Mouse (Mus musculus) hindbrain, embryonic 14.5 days (tissue): Measurements from ENCODE around the gene Msi2. TPM values are rescaled to one million over a fixed set of nuclear protein-coding genes. Genes with fewer than 3 reads are reported as not detected.
A peak's percentile ranks its signal among the peaks of the same experiment; 100 is the strongest.

Source experiments
- ATAC-seq: fragments of 200-750 bp; cut with Nextera tagmentation; 2 replicates; pipeline ENCODE4 v1.8.0; 2017; ENCODE audit warnings: moderate number of reproducible peaks, mild to moderate bottlenecking, moderate TSS enrichment, moderate library complexity; ENCODE audit not compliant: low FRiP score
- DNase-seq: peaks from one replicate; pipeline ENCODE4 v3.0.0-alpha.2; 2015; ENCODE audit warnings: low spot score
- H3K27ac ChIP-seq: fragments of 300-500 bp; sonication (generic); 2 replicates; pipeline ENCODE4 v1.5.1; 2014; ENCODE audit warnings: mild to moderate bottlenecking, moderate library complexity
- H3K27me3 ChIP-seq: fragments of 300-500 bp; sonication (generic); 2 replicates; pipeline ENCODE4 v1.6.1; 2014; ENCODE audit warnings: mild to moderate bottlenecking, low read length, mixed read lengths; ENCODE audit not compliant: control insufficient read depth, insufficient read depth
- H3K36me3 ChIP-seq: fragments of 300-500 bp; sonication (generic); replicated peaks from 2 replicates; pipeline ENCODE4 v1.6.1; 2014; ENCODE audit not compliant: control insufficient read depth, insufficient read depth
- H3K4me1 ChIP-seq: fragments of 300-500 bp; sonication (generic); replicated peaks from 2 replicates; pipeline ENCODE4 v1.6.1; 2014; ENCODE audit warnings: antibody characterized with exemption, low read length, mixed read lengths; ENCODE audit not compliant: control insufficient read depth, insufficient read depth
- H3K4me2 ChIP-seq: fragments of 300-500 bp; sonication (generic); replicated peaks from 2 replicates; pipeline ENCODE4 v1.6.1; 2014; ENCODE audit warnings: mild to moderate bottlenecking, moderate library complexity
- H3K4me3 ChIP-seq: fragments of 300-500 bp; sonication (generic); replicated peaks from 2 replicates; pipeline ENCODE4 v1.5.1; 2014; ENCODE audit warnings: mild to moderate bottlenecking, low read length
- H3K9ac ChIP-seq: fragments of 300-500 bp; sonication (generic); 2 replicates; pipeline ENCODE4 v1.6.1; 2014
- H3K9me3 ChIP-seq: fragments of 300-500 bp; sonication (generic); 2 replicates; pipeline ENCODE4 v1.6.1; 2016; ENCODE audit warnings: low read length; ENCODE audit not compliant: control insufficient read depth
- WGBS: fragments of 180-500 bp; shearing (Covaris S2); extraction: QIAGEN DNeasy Blood & Tissue Kit; methylation state at CpG from one replicate; pipeline ENCODE4 v1.1.7; 2014; 5-methylcytosine and 5-hydroxymethylcytosine counted together
- polyA plus RNA-seq: library from polyadenylated mRNA; unstranded; fragments of >200 nt; fragmentation: Nextera tagmentation; extraction: Ambion mirVana; gene quantifications from 2 replicates; pipeline ENCODE4 v1.2.1, GENCODE M21; 2014

Msi2 gene
- polyA plus RNA-seq, 1 experiment from 2014 or later = 26.5 TPM

GRCm38 (mm10) chr11:88582021-88582707 is 136.1 kb downstream of the Msi2 start:
- peaks cover 77% of the 10 kb centered on the region for H3K4me1 ChIP-seq
- peak overlapping the region; percentile 46; the same call in 1 of the 2 replicates for H3K9ac ChIP-seq
- 12% methylated on average over 13 of the region's 13 CpGs for WGBS
- no peak for ATAC-seq
- no peak overlapping the region for H3K4me3 ChIP-seq
- no peak for DNase-seq
- H3K27me3 ChIP-seq = no peaks in the 10 kb centered on the region
- no peaks in the 10 kb centered on the region for H3K36me3 ChIP-seq
- no peaks in the 10 kb centered on the region for H3K9me3 ChIP-seq
- H3K27ac ChIP-seq = peak overlapping the region; percentile 83
- peak overlapping the region; percentile 32 for H3K4me2 ChIP-seq

GRCm38 (mm10) chr11:88581375-88581774 is 136.9 kb downstream of the Msi2 start:
- Histone ChIP-seq H3K9ac (no peak overlapping the region), H3K9me3 (no peaks in the 10 kb centered on the region), H3K4me3 (no peak overlapping the region), H3K27me3 (no peaks in the 10 kb centered on the region), H3K27ac (peak overlapping the region; percentile 83), H3K36me3 (no peaks in the 10 kb centered on the region), H3K4me2 (no peak overlapping the region), H3K4me1 (peaks cover 78% of the 10 kb centered on the region)
- ATAC-seq (no peak), DNase-seq (no peak)
- WGBS = 50% methylated on average over 7 of the region's 7 CpGs

GRCm38 (mm10) chr11:88578700-88579099 is 139.6 kb downstream of the Msi2 start:
- Histone ChIP-seq H3K9ac (no peak overlapping the region), H3K36me3 (no peaks in the 10 kb centered on the region), H3K9me3 (no peaks in the 10 kb centered on the region), H3K4me1 (peaks cover 77% of the 10 kb centered on the region), H3K27me3 (no peaks in the 10 kb centered on the region), H3K27ac (no peak overlapping the region), H3K4me3 (no peak overlapping the region), H3K4me2 (no peak overlapping the region)
- no peak for ATAC-seq
- 73% methylated on average over 2 of the region's 2 CpGs for WGBS
- DNase-seq = no peak

- no peak overlapping the region for H3K9ac ChIP-seq
- peaks cover 75% of the 10 kb centered on the region for H3K4me1 ChIP-seq
- no peaks in the 10 kb centered on the region for H3K9me3 ChIP-seq
- ATAC-seq = no peak
- no peak for DNase-seq
- no peak overlapping the region for H3K4me2 ChIP-seq
- H3K36me3 ChIP-seq = no peaks in the 10 kb centered on the region
- H3K27me3 ChIP-seq = no peaks in the 10 kb centered on the region
- WGBS = 46% methylated on average over 7 of the region's 7 CpGs
- peak overlapping the region; percentile 67 for H3K27ac ChIP-seq
- H3K4me3 ChIP-seq = no peak overlapping the region
Measured at GRCm38 (mm10) chr11:88577076-88577475, 141.2 kb downstream of the Msi2 start.

- H3K9ac ChIP-seq = no peak overlapping the region
- H3K4me1 ChIP-seq = peaks cover 75% of the 10 kb centered on the region
- DNase-seq (no peak), ATAC-seq (no peak)
- no peak overlapping the region for H3K4me2 ChIP-seq
- H3K9me3 ChIP-seq = no peaks in the 10 kb centered on the region
- H3K36me3 ChIP-seq = no peaks in the 10 kb centered on the region
- H3K27ac ChIP-seq = peak overlapping the region; percentile 67
- WGBS = 65% methylated on average over 7 of the region's 7 CpGs
- H3K4me3 ChIP-seq = no peak overlapping the region
- H3K27me3 ChIP-seq = no peaks in the 10 kb centered on the region
Measured at GRCm38 (mm10) chr11:88576233-88576998, 141.9 kb downstream of the Msi2 start.

- ATAC-seq = no peak; the same call in 1 of the 2 replicates
- DNase-seq = peak; percentile 63
- WGBS = 41% methylated on average over 4 of the region's 4 CpGs
- Histone ChIP-seq H3K27ac (peak overlapping the region; percentile 67), H3K4me3 (no peak overlapping the region), H3K9me3 (no peaks in the 10 kb centered on the region), H3K27me3 (no peaks in the 10 kb centered on the region), H3K36me3 (no peaks in the 10 kb centered on the region), H3K9ac (no peak overlapping the region), H3K4me1 (peaks cover 79% of the 10 kb centered on the region), H3K4me2 (no peak overlapping the region)
Measured at GRCm38 (mm10) chr11:88574575-88575360, 143.5 kb downstream of the Msi2 start.

GRCm38 (mm10) chr11:88573013-88573412 is 145.3 kb downstream of the Msi2 start:
- H3K27ac ChIP-seq = peak overlapping the region; percentile 8
- no peaks in the 10 kb centered on the region for H3K27me3 ChIP-seq
- H3K4me2 ChIP-seq = no peak overlapping the region
- peaks cover 76% of the 10 kb centered on the region for H3K4me1 ChIP-seq
- no peak overlapping the region for H3K9ac ChIP-seq
- H3K36me3 ChIP-seq = no peaks in the 10 kb centered on the region
- H3K9me3 ChIP-seq = no peaks in the 10 kb centered on the region
- WGBS = 62% methylated on average over 5 of the region's 5 CpGs
- H3K4me3 ChIP-seq = no peak overlapping the region
- DNase-seq (peak; percentile 23), ATAC-seq (no peak)

- H3K4me1 ChIP-seq = peaks cover 71% of the 10 kb centered on the region
- no peak overlapping the region for H3K4me3 ChIP-seq
- ATAC-seq (no peak; the same call in 1 of the 2 replicates), DNase-seq (peak; percentile 64)
- no peaks in the 10 kb centered on the region for H3K36me3 ChIP-seq
- H3K4me2 ChIP-seq = no peak overlapping the region
- H3K27me3 ChIP-seq = no peaks in the 10 kb centered on the region
- WGBS = 40% methylated on average over 11 of the region's 11 CpGs
- H3K9me3 ChIP-seq = no peaks in the 10 kb centered on the region
- H3K9ac ChIP-seq = no peak overlapping the region
- H3K27ac ChIP-seq = peak overlapping the region; percentile 34
Measured at GRCm38 (mm10) chr11:88572461-88572860, 145.9 kb downstream of the Msi2 start.

- DNase-seq = no peak
- Histone ChIP-seq H3K36me3 (no peaks in the 10 kb centered on the region), H3K4me1 (peaks cover 62% of the 10 kb centered on the region), H3K4me3 (no peak overlapping the region), H3K4me2 (no peak overlapping the region), H3K9ac (no peak overlapping the region), H3K27ac (peak overlapping the region; percentile 52; the same call in 1 of the 2 replicates), H3K9me3 (no peaks in the 10 kb centered on the region), H3K27me3 (no peaks in the 10 kb centered on the region)
- ATAC-seq = no peak
- WGBS = 66% methylated on average over 6 of the region's 6 CpGs
Measured at GRCm38 (mm10) chr11:88570715-88571202, 147.6 kb downstream of the Msi2 start.
